Mouse (Mus musculus) ES-Bruce4 (cell line): ENCODE measurements around the gene Tmem107.

Experiments used
- CTCF ChIP-seq: IDR thresholded peaks from one replicate; pipeline ENCODE4 v1.8.1; 2011; ENCODE audit warnings: low read depth, low read length
- POLR2A ChIP-seq: IDR thresholded peaks from one replicate; pipeline ENCODE4 v1.8.1; 2011; ENCODE audit warnings: low read length; ENCODE audit not compliant: insufficient read depth

DNA sequence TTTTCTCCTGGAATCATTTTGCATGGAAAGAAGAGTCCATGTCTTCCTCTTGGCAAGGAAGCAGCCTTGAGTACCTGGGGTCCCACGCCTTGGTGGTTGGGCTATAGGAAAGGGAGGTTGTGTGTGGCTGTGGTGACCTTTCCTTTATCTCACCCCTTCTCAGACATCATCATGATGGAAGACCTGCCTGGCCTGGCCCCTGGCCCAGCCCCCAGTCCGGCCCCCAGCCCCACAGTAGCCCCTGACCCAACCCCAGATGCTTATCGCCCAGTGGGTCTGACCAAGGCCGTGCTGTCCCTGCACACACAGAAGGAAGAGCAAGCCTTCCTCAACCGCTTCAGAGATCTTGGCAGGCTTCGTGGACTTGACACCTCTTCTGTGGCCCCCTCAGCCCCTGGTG is 34.6 kb downstream of the Tmem107 start:
- TF ChIP-seq CTCF, result no peak
- no peak for TF ChIP-seq POLR2A
